Mouse (Mus musculus): ENCODE results near the gene Cacna2d3.

DNA sequence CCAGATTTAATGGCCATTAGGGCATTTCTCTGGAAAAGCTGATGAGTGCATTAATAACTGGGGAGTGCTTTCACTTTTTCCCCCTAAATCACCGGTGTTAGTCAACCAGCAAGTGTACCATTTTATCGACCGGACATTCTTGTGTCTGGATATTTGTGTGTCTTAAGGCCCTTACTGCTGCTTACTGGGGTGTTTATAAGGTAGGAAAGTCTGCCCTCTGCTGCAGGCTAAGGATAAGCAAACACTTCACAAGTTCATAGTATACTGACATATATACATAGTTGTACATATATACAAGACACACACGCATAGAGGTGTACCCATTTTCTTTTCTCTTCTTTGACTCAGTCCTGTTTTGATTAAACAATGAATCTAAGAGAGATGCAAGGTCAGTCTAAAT, 647.9 kb downstream of the Cacna2d3 start:
- TF ChIP-seq POLR2A (IDR thresholded peaks at IDR 0.05; ENCODE audit: control insufficient read depth, low read depth, low read length) (no peak), CTCF (IDR thresholded peaks at IDR 0.05; ENCODE audit: control insufficient read depth, insufficient read depth, insufficient replicate concordance, low read depth, low read length) (no peak)

All from testis, adult 2 months (tissue).